Mouse (Mus musculus) testis, adult 2 months (tissue): Measurements from ENCODE around the gene Tmem177. TPM values are rescaled to one million over a fixed set of nuclear protein-coding genes. Genes with fewer than 3 reads are reported as not detected.

Experiments used
- H3K27ac ChIP-seq: fragments of 200-500 bp; 2 replicates; pipeline ENCODE4 v1.5.1; 2012; ENCODE audit warnings: low read depth, low read length; ENCODE audit not compliant: control insufficient read depth, insufficient read depth
- H3K27me3 ChIP-seq: fragments of 200-500 bp; 2 replicates; pipeline ENCODE4 v1.6.1; 2012; ENCODE audit warnings: mild to moderate bottlenecking, low read length, moderate library complexity; ENCODE audit not compliant: control insufficient read depth, insufficient read depth
- H3K36me3 ChIP-seq: fragments of 200-500 bp; 2 replicates; pipeline ENCODE4 v1.6.1; 2012; ENCODE audit warnings: mild to moderate bottlenecking, low read length; ENCODE audit not compliant: control insufficient read depth, insufficient read depth
- H3K4me1 ChIP-seq: fragments of 200-500 bp; 2 replicates; pipeline ENCODE4 v1.6.1; 2012; ENCODE audit warnings: low read length; ENCODE audit not compliant: control insufficient read depth, insufficient read depth
- H3K4me3 ChIP-seq: fragments of 200-500 bp; 2 replicates; pipeline ENCODE4 v1.5.1; 2012; ENCODE audit warnings: low read depth, mild to moderate bottlenecking, low read length, moderate library complexity, mixed read lengths; ENCODE audit not compliant: control insufficient read depth
- CTCF ChIP-seq: fragments of 200-500 bp; IDR thresholded peaks from 2 replicates; pipeline ENCODE4 v1.5.1; 2012; ENCODE audit warnings: low read depth, mild to moderate bottlenecking, inconsistent platforms, low read length, moderate library complexity; ENCODE audit not compliant: control insufficient read depth, insufficient read depth, insufficient replicate concordance
- POLR2A ChIP-seq: fragments of 200-500 bp; IDR thresholded peaks from 2 replicates; pipeline ENCODE4 v1.6.1; 2012; ENCODE audit warnings: low read depth, mild to moderate bottlenecking, inconsistent platforms, low read length, moderate library complexity; ENCODE audit not compliant: control insufficient read depth
- polyA plus RNA-seq: library from polyadenylated mRNA; depleted of rRNA; stranded (reverse); fragments of >200 nt; gene quantifications from 2 replicates; pipeline ENCODE4 v1.2.3, GENCODE M21; 2012

Gene Tmem177
- polyA plus RNA-seq, 1 experiment: 12.6 TPM

- no peaks in the 10 kb centered on the region for H3K4me1 ChIP-seq
- no peaks in the 10 kb centered on the region; the same call in 1 of the 2 replicates for H3K36me3 ChIP-seq
- no peak for TF ChIP-seq CTCF
- no peak for TF ChIP-seq POLR2A
- H3K27ac ChIP-seq: no peak overlapping the region
- no peak overlapping the region for H3K4me3 ChIP-seq
- H3K27me3 ChIP-seq: no peaks in the 10 kb centered on the region
Observed at GRCm38 (mm10) chr1:119931421-119932150, 18.6 kb upstream of the Tmem177 start.

DNA sequence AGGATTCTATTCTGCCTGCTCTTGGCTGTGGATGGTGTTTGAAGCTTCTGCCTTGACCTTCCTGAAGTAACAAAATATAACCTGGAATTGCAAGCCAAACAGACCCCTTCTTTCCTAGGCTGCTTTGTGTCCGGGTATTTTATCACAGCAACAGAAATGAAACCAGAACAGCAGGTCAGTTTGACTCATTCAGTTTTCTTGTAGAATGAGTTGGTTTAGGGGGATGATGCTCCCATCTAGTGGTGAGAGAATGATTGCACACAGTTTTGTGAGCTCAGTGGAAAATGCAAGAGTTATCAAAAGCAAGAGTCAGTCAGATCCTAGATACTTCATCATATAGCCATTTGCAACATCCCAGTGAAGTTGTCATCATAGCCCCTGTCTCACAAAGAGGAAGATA is 16.7 kb upstream of the Tmem177 start:
- H3K4me1 ChIP-seq: no peaks in the 10 kb centered on the region
- no peak overlapping the region for H3K4me3 ChIP-seq
- no peaks in the 10 kb centered on the region for H3K27me3 ChIP-seq
- no peaks in the 10 kb centered on the region; the same call in 1 of the 2 replicates for H3K36me3 ChIP-seq
- TF ChIP-seq CTCF (no peak), POLR2A (no peak)
- H3K27ac ChIP-seq: no peak overlapping the region

DNA sequence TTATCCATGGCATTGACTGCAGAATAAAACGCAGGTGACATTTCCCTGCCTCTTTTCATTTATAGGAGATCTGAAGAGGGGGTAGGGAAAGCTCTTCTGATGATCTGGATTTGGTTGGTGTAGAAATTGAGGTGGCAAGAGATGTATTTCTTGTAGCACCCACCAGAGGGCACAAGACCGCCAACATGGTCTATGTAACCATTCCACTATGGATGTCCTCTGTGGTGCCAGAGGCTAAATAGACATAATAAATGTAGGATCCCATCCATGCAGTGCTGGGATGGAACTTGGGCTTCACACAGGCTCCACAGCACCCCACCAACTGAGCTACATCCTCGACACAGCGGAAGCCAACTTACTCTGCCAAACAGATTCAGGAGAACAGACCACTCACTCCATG is 6.3 kb upstream of the Tmem177 start:
- no peaks in the 10 kb centered on the region for H3K4me1 ChIP-seq
- H3K4me3 ChIP-seq: no peak overlapping the region
- no peak overlapping the region for H3K27ac ChIP-seq
- TF ChIP-seq CTCF (no peak), POLR2A (no peak)
- H3K27me3 ChIP-seq: no peaks in the 10 kb centered on the region
- H3K36me3 ChIP-seq: no peaks in the 10 kb centered on the region

DNA sequence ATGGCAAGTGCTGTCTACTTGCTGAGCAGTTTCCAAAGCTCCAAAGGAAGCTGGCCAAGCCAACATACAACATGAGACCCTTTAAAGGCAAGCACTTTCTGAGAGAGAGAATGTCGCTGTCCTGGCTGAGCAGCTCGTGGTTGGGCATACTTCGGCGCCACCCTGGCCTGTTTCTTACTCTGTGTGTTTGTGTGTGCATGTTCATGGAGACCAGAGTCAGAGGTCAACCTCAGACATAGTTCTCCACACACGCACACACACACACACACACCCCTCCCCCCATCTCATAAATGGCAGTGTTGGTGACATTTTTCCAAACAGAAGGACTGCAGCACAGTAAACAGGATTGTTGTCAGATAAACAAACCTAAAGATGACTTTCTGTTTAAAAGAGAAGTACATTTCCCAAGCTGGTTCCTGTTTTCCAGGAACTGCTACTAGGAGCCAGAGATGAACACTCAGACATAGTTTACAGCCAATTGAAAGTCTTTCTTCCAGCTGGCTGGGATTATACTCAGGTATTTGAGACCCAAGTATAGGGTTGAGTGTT is 3.9 kb upstream of the Tmem177 start:
- no peak overlapping the region for H3K4me3 ChIP-seq
- no peak for TF ChIP-seq POLR2A
- no peak for TF ChIP-seq CTCF
- H3K4me1 ChIP-seq: no peaks in the 10 kb centered on the region; the same call in none of the 2 replicates
- no peaks in the 10 kb centered on the region for H3K27me3 ChIP-seq
- no peak overlapping the region for H3K27ac ChIP-seq
- no peaks in the 10 kb centered on the region for H3K36me3 ChIP-seq

GRCm38 (mm10) chr1:119907206-119907748 is 5.7 kb downstream of the Tmem177 start:
- no peaks in the 10 kb centered on the region for H3K36me3 ChIP-seq
- H3K4me3 ChIP-seq: peak overlapping the region; percentile 52
- H3K4me1 ChIP-seq: no peaks in the 10 kb centered on the region; the same call in none of the 2 replicates
- no peak overlapping the region for H3K27ac ChIP-seq
- H3K27me3 ChIP-seq: no peaks in the 10 kb centered on the region
- TF ChIP-seq POLR2A (no peak), CTCF (no peak)

GRCm38 (mm10) chr1:119903231-119903620 is 9.8 kb downstream of the Tmem177 start:
- no peaks in the 10 kb centered on the region for H3K36me3 ChIP-seq
- H3K27ac ChIP-seq: no peak overlapping the region
- H3K27me3 ChIP-seq: no peaks in the 10 kb centered on the region
- H3K4me1 ChIP-seq: no peaks in the 10 kb centered on the region
- no peak overlapping the region for H3K4me3 ChIP-seq
- no peak for TF ChIP-seq CTCF
- TF ChIP-seq POLR2A: no peak

DNA sequence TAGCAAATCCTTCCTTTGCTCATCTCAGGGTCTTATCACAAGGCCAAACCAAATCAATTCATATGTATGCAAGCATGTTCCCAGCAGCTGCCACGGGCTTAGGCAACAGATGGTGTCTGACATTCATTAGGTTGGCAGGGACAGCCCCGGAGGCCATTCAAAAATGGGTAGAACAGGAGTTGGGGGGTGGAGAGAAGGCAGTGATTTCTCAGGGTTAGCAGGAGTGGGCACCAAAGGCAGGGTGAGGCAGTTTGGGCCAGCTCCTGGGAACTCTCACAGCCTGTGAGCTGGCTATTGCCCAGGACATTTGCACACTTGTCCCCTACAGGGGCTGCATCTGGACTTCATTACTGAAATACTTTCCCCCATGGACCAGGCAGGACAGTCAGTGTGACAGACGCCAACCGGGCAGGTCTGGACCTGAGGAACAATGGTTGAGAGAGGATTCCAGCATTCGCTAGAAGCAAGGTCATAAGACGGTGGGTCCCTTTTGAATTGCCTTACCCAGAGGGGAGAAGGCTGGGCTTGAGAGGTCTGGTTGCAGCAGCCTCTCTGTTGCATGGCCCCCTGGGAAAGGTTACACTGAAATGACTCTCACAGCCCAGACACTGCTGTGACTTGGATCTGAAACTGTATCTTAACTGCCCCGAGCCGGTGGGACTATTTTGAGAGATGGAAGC is 10.3 kb downstream of the Tmem177 start:
- no peak for TF ChIP-seq POLR2A
- no peak for TF ChIP-seq CTCF
- H3K27me3 ChIP-seq: no peaks in the 10 kb centered on the region
- H3K27ac ChIP-seq: no peak overlapping the region
- no peaks in the 10 kb centered on the region for H3K36me3 ChIP-seq
- H3K4me3 ChIP-seq: no peak overlapping the region
- H3K4me1 ChIP-seq: no peaks in the 10 kb centered on the region
